Mouse (Mus musculus) intestine, postnatal 0 days (tissue): ENCODE data around the gene Zzz3. TPM values are rescaled to one million over a fixed set of nuclear protein-coding genes. Genes with fewer than 3 reads are reported as not detected.

Source experiments
- ATAC-seq: fragments of 200-750 bp; cut with Nextera tagmentation; 2 replicates; pipeline ENCODE4 v1.8.0; 2017; ENCODE audit warnings: mild to moderate bottlenecking, moderate TSS enrichment, moderate library complexity
- H3K27ac ChIP-seq: fragments of 300-500 bp; sonication (generic); 2 replicates; pipeline ENCODE4 v1.5.1; 2014; ENCODE audit warnings: mild to moderate bottlenecking, low read depth, low read length, moderate library complexity
- H3K27me3 ChIP-seq: fragments of 300-500 bp; sonication (generic); replicated peaks from 2 replicates; pipeline ENCODE4 v1.6.1; 2014; ENCODE audit warnings: low read length, mixed read lengths; ENCODE audit not compliant: control insufficient read depth, insufficient read depth
- H3K36me3 ChIP-seq: fragments of 300-500 bp; sonication (generic); 2 replicates; pipeline ENCODE4 v1.6.1; 2014; ENCODE audit warnings: mild to moderate bottlenecking, moderate library complexity; ENCODE audit not compliant: control insufficient read depth, insufficient read depth
- H3K4me1 ChIP-seq: fragments of 300-500 bp; sonication (generic); replicated peaks from 2 replicates; pipeline ENCODE4 v1.6.1; 2014; ENCODE audit warnings: antibody characterized with exemption, low read length, mixed read lengths; ENCODE audit not compliant: control insufficient read depth, insufficient read depth
- H3K4me2 ChIP-seq: fragments of 300-500 bp; sonication (generic); replicated peaks from 2 replicates; pipeline ENCODE4 v1.6.1; 2014; ENCODE audit warnings: low read depth, mild to moderate bottlenecking, moderate library complexity
- H3K4me3 ChIP-seq: fragments of 300-500 bp; sonication (generic); 2 replicates; pipeline ENCODE4 v1.5.1; 2014; ENCODE audit warnings: low read depth, low read length
- H3K9ac ChIP-seq: fragments of 300-500 bp; sonication (generic); 2 replicates; pipeline ENCODE4 v1.6.1; 2014; ENCODE audit warnings: mild to moderate bottlenecking, low read depth, low read length
- H3K9me3 ChIP-seq: fragments of 300-500 bp; sonication (generic); 2 replicates; pipeline ENCODE4 v1.6.1; 2016; ENCODE audit warnings: mixed run types; ENCODE audit not compliant: control insufficient read depth
- CTCF ChIP-seq: sonication (generic); IDR thresholded peaks from 2 replicates; pipeline ENCODE4 v1.5.1; 2016; ENCODE audit warnings: low read depth, mild to moderate bottlenecking, control low read depth, antibody characterized with exemption, moderate library complexity
- WGBS: fragments of 180-500 bp; shearing (Covaris S2); extraction: QIAGEN DNeasy Blood & Tissue Kit; methylation state at CpG from one replicate; pipeline ENCODE4 v1.1.7; 2014; 5-methylcytosine and 5-hydroxymethylcytosine counted together
- polyA plus RNA-seq: library from polyadenylated mRNA; unstranded; fragments of >200 nt; fragmentation: Nextera tagmentation; extraction: Ambion mirVana; gene quantifications from 2 replicates; pipeline ENCODE4 v1.2.1, GENCODE M21; 2015

Gene Zzz3
- polyA plus RNA-seq, 1 experiment from 2014 or later, result 19.6 TPM

- Histone ChIP-seq H3K9me3 (no peaks in the 10 kb centered on the region), H3K27me3 (no peaks in the 10 kb centered on the region), H3K4me1 (no peaks in the 10 kb centered on the region), H3K4me2 (no peak overlapping the region), H3K27ac (no peak overlapping the region), H3K36me3 (no peaks in the 10 kb centered on the region), H3K4me3 (no peak overlapping the region), H3K9ac (no peak overlapping the region)
- ATAC-seq, result no peak
- TF ChIP-seq CTCF, result no peak
- 63% methylated on average over 12 of the region's 12 CpGs for WGBS
Measured at GRCm38 (mm10) chr3:152494667-152495360, 99.5 kb downstream of the Zzz3 start.

DNA sequence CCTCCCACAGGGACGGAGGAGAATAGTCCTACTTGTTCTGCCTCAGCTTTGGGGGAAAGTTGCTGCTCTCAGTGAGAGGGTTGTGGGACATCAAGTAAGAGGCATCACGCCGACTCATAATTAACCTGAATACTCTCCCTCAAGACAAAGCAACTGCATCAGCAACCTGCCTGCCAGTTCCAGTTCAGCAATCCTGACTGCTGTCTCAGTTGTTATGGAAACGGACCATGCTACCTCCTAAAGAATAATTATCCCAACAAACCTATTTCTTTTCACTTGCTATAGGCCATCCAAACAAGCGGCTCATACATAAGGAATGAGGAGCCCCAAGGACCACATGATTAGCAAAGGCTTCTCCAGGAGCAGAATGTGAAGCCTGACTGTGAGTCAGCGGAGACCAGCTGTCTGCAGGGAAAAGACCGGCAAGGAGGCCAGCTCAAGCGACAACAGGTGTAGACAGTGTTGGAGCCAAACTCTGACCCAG is 100.2 kb downstream of the Zzz3 start:
- no peaks in the 10 kb centered on the region for H3K9me3 ChIP-seq
- H3K9ac ChIP-seq, result no peak overlapping the region
- no peaks in the 10 kb centered on the region for H3K4me1 ChIP-seq
- H3K27ac ChIP-seq, result no peak overlapping the region
- no peak for ATAC-seq
- H3K4me2 ChIP-seq, result no peak overlapping the region
- H3K36me3 ChIP-seq, result no peaks in the 10 kb centered on the region
- no peaks in the 10 kb centered on the region for H3K27me3 ChIP-seq
- WGBS, result 84% methylated on average over 8 of the region's 8 CpGs
- TF ChIP-seq CTCF, result no peak
- H3K4me3 ChIP-seq, result no peak overlapping the region

- Histone ChIP-seq H3K4me3 (no peak overlapping the region), H3K4me1 (no peaks in the 10 kb centered on the region), H3K36me3 (no peaks in the 10 kb centered on the region), H3K9ac (no peak overlapping the region), H3K27me3 (no peaks in the 10 kb centered on the region), H3K4me2 (no peak overlapping the region), H3K9me3 (no peaks in the 10 kb centered on the region), H3K27ac (no peak overlapping the region)
- WGBS, result 66% methylated on average over 7 of the region's 7 CpGs
- no peak for ATAC-seq
- TF ChIP-seq CTCF, result no peak
Measured at GRCm38 (mm10) chr3:152497084-152497483, 101.8 kb downstream of the Zzz3 start.

DNA sequence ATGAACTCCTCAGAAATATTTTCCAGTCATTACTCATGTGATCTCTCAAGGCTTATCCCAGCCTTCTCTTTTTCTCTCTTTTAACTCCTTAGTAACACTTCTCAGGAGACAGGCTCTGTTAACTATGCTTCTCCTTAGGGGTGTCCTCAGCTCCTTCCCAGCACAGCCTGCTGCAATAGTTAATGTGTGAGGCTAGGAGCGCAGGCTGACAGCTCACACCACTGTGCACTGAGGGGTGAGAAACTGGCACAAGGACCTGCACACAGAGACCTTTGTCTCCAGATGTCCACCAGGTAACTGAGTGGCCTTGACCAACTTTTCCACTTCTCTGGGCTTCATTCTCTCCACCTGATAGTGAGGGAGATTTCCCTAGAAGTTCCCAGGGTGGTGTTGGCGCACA is 102.6 kb downstream of the Zzz3 start:
- no peak overlapping the region for H3K27ac ChIP-seq
- H3K9ac ChIP-seq, result no peak overlapping the region
- H3K36me3 ChIP-seq, result no peaks in the 10 kb centered on the region
- H3K27me3 ChIP-seq, result no peaks in the 10 kb centered on the region
- H3K4me3 ChIP-seq, result no peak overlapping the region
- 85% methylated on average over 2 of the region's 2 CpGs for WGBS
- ATAC-seq, result no peak
- H3K4me1 ChIP-seq, result no peaks in the 10 kb centered on the region
- TF ChIP-seq CTCF, result no peak
- no peaks in the 10 kb centered on the region for H3K9me3 ChIP-seq
- no peak overlapping the region for H3K4me2 ChIP-seq

DNA sequence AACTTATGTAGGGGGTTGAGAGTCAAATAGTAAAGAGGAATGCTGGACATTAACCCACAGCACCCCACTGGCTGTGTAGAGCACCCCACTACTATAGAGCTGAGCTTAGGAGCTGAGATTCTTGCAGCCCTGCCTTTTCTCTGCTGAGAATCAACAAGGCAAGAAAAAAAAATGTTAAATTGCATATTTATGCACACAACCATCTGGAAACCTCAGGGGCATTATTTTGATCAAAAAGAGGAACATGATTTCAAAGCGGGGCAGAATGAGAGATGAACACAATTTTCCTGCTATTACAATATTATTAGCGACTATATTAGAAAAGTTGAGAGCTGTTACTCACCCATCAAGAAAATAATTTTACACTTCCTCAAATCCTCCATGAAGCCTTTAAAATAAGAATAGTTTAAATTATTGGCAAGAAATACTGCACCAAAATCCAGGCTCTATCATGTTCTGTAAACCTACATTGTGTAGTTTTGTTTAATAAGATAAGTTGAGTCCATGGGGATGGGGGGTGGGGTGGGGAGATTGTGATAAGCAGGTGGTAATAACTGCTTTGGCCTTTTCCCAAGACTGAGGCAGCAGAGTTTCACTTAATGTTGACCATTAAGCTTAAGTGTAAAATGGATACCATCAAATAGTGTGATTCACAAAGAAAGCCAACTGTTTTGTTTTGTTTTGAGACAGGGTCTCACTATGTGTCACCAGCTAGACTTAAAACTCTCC is 103.9 kb downstream of the Zzz3 start:
- H3K4me1 ChIP-seq, result no peaks in the 10 kb centered on the region
- H3K27me3 ChIP-seq, result no peaks in the 10 kb centered on the region
- H3K9ac ChIP-seq, result no peak overlapping the region
- H3K27ac ChIP-seq, result no peak overlapping the region
- no peak for ATAC-seq
- no peaks in the 10 kb centered on the region for H3K36me3 ChIP-seq
- H3K4me2 ChIP-seq, result no peak overlapping the region
- no peaks in the 10 kb centered on the region for H3K9me3 ChIP-seq
- no peak for TF ChIP-seq CTCF
- no peak overlapping the region for H3K4me3 ChIP-seq
- 88% methylated on average over 2 of the region's 2 CpGs for WGBS

- no peaks in the 10 kb centered on the region for H3K4me1 ChIP-seq
- no peaks in the 10 kb centered on the region for H3K27me3 ChIP-seq
- no peaks in the 10 kb centered on the region for H3K36me3 ChIP-seq
- H3K9ac ChIP-seq, result no peak overlapping the region
- WGBS, result 74% methylated on average over 8 of the region's 8 CpGs
- no peak overlapping the region for H3K27ac ChIP-seq
- TF ChIP-seq CTCF, result no peak
- H3K4me2 ChIP-seq, result no peak overlapping the region
- H3K4me3 ChIP-seq, result no peak overlapping the region
- no peak for ATAC-seq
- no peaks in the 10 kb centered on the region for H3K9me3 ChIP-seq
Measured at GRCm38 (mm10) chr3:152507900-152508299, 112.6 kb downstream of the Zzz3 start.
